Mouse (Mus musculus): ENCODE data around the gene Dcpp1.
A peak's percentile ranks its signal among the peaks of the same experiment; 100 is the strongest.

GRCm38 (mm10) chr17:23873884-23874856 lies 6.5 kb upstream of the Dcpp1 start:
- TF ChIP-seq CTCF (conservative IDR thresholded peaks at IDR 0.05; ENCODE audit: insufficient read depth, insufficient read length, low read depth, low read length), result peak; percentile 84
- no peak for TF ChIP-seq POLR2A (IDR thresholded peaks at IDR 0.05; ENCODE audit: low read depth, low read length)

Data from kidney, adult 2 months (tissue).